Mouse (Mus musculus) embryonic facial prominence, embryonic 10.5 days (tissue): ENCODE measurements around the gene Pax7. TPM values are rescaled to one million over a fixed set of nuclear protein-coding genes. Genes with fewer than 3 reads are reported as not detected.

ENCODE experiments used
- polyA plus RNA-seq: library from polyadenylated mRNA; unstranded; fragments of >200 nt; fragmentation: Nextera tagmentation; extraction: Ambion mirVana; gene quantifications from 2 replicates; pipeline ENCODE4 v1.2.1, GENCODE M21; 2016

The Pax7 gene
- polyA plus RNA-seq, 1 experiment from 2014 or later, result 2.6 TPM

Other genes starting within 250 kb of the Pax7 start
- not detected in 2 replicates for gene Gm21969, start 230.3 kb downstream of the Pax7 start, polyA plus RNA-seq
- gene Aldh4a1, start 210.7 kb downstream of the Pax7 start, polyA plus RNA-seq, result 24.4 and 25.1 TPM in 2 replicates
- not detected in 2 replicates for gene Tas1r2, start 180.0 kb downstream of the Pax7 start, polyA plus RNA-seq
- gene Klhdc7a, start 134.5 kb upstream of the Pax7 start, polyA plus RNA-seq, result 0.34 TPM in 2 replicates